Mouse (Mus musculus): Measurements from ENCODE around the gene Gpr137. TPM values are rescaled to one million over a fixed set of nuclear protein-coding genes. Genes with fewer than 3 reads are reported as not detected.

The Gpr137 gene
- total RNA-seq, 2 experiments from 2014 or later: 100.0 to 105 TPM

DNA sequence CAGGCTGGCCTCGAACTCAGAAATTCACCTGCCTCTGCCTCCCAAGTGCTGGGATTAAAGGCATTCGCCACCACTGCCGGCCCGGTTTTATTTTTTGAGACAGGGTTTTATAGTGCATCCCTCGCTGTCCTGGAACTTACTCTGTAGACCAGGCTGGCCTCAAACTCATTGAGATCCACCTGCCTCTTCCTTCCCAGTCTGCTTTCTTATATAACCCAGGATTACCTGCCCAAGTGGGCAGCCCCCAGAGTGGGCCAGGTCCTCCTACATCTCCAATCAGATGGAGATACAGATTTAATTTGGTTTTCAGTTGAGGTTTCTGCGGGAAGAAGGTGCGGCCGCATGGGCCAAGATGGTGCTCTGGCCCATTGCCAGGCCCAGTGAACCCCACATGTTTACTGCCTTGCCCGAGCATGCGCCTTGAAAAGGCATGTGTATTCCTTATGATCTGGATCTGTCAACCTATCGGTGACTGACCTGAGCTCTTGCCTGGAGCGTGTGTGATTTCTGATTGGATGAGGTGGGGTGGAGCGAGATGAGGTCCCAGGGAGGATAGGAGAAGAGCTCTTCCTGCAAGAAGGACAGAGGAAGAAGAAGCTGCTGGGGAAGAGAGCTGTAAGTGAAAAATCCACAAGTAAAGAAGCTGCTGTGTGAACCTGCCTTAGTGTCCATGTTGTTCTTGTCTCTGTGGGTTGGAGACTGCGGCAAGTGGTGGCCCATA lies 48.4 kb downstream of the Gpr137 start:
- Histone ChIP-seq H3K4me3 (no peak overlapping the region), H3K27ac (no peak overlapping the region)
- no peak for DNase-seq (ENCODE audit: low spot score in 2 of 2)
- TF ChIP-seq CTCF (conservative IDR thresholded peaks at IDR 0.05): no peak

- Histone ChIP-seq H3K4me3 (no peak overlapping the region), H3K27ac (no peak overlapping the region)
- no peak for DNase-seq (ENCODE audit: low spot score in 2 of 2)
- no peak for TF ChIP-seq CTCF (conservative IDR thresholded peaks at IDR 0.05)
These were observed 49.8 kb downstream of the Gpr137 start for GRCm38 (mm10) chr19:6892512-6892911.

Small RNA genes within 50 kb of the gene (microRNA-seq; reads per million reads assigned to microRNA genes)
- gene Mir6990: 4.6 to 8.9 reads per million in 2 experiments

Other genes with a start within 250 kb of the Gpr137 start
- 10 to 100 TPM; 38.3 to 39.1 TPM for gene Rps6ka4, start 101.8 kb downstream of the Gpr137 start, total RNA-seq (2021)
- gene Ccdc88b, start 84.3 kb downstream of the Gpr137 start, total RNA-seq (2021): 10 to 100 TPM; 14.6 to 15.7 TPM
- 10 to 100 TPM; 48.4 to 49.3 TPM for gene Trmt112, start 32.8 kb downstream of the Gpr137 start, total RNA-seq (2021)
- 100 to 1,000 TPM; 361 to 395 TPM for gene Prdx5, start 32.4 kb downstream of the Gpr137 start, total RNA-seq (2021)
- 10 to 100 TPM; 56.9 to 63.4 TPM for gene Esrra, start 20.7 kb downstream of the Gpr137 start, total RNA-seq (2021)
- gene Catsperz, start 17.1 kb downstream of the Gpr137 start, total RNA-seq (2021): 10 to 100 TPM; 10.8 to 12.5 TPM
- gene Kcnk4, start 8.0 kb downstream of the Gpr137 start, total RNA-seq (2021): 10 to 100 TPM; 15.3 to 18.2 TPM
- 10 to 100 TPM; 43.1 to 43.8 TPM for gene Bad, start 619 bp downstream of the Gpr137 start, total RNA-seq (2021)
- gene Ppp1r14b, start 32.5 kb upstream of the Gpr137 start, total RNA-seq (2021): 10 to 100 TPM; 68.2 to 71.4 TPM
- 10 to 100 TPM; 14.8 to 17.4 TPM for gene Plcb3, start 34.0 kb upstream of the Gpr137 start, total RNA-seq (2021)
- 10 to 100 TPM; 81.1 to 83.7 TPM for gene Fkbp2, start 38.0 kb upstream of the Gpr137 start, total RNA-seq (2021)
- gene Vegfb, start 45.2 kb upstream of the Gpr137 start, total RNA-seq (2021): 10 to 100 TPM; 85.2 to 88.0 TPM
- gene Dnajc4, start 50.1 kb upstream of the Gpr137 start, total RNA-seq (2021): 10 to 100 TPM; 26.1 to 27.6 TPM
- 10 to 100 TPM; 13.2 to 15.5 TPM for gene Nudt22, start 53.6 kb upstream of the Gpr137 start, total RNA-seq (2021)
- gene Trpt1, start 53.7 kb upstream of the Gpr137 start, total RNA-seq (2021): 10 to 100 TPM; 17.4 to 19.2 TPM
- gene Fermt3, start 77.0 kb upstream of the Gpr137 start, total RNA-seq (2021): 1 to 10 TPM; 3.6 to 5.0 TPM
- gene Stip1, start 97.5 kb upstream of the Gpr137 start, total RNA-seq (2021): 100 to 1,000 TPM; 179 to 195 TPM
- gene Macrod1, start 114.3 kb upstream of the Gpr137 start, total RNA-seq (2021): 10 to 100 TPM; 20.3 to 22.4 TPM
- 10 to 100 TPM; 17.9 to 19.5 TPM for gene Flrt1, start 163.2 kb upstream of the Gpr137 start, total RNA-seq (2021)